Mouse (Mus musculus): ENCODE data around the gene Tmem44. TPM values are rescaled to one million over a fixed set of nuclear protein-coding genes. Genes with fewer than 3 reads are reported as not detected.

The Tmem44 gene
- polyA plus RNA-seq, 1 experiment = 3.0 TPM

- H3K36me3 ChIP-seq (ENCODE audit: control insufficient read depth, insufficient read depth, low read length) = peaks cover 69% of the 10 kb centered on the region
- 74% methylated on average over 4 of the region's 4 CpGs for WGBS
- no peaks in the 10 kb centered on the region for H3K4me1 ChIP-seq (ENCODE audit: control insufficient read depth, insufficient read depth, insufficient read length, low read length)
- TF ChIP-seq POLR2A (IDR thresholded peaks at IDR 0.05; ENCODE audit: low read depth, low read length) (no peak), CTCF (IDR thresholded peaks at IDR 0.05; ENCODE audit: extremely low read depth, insufficient read length, insufficient replicate concordance, low read depth, low read length) (no peak)
- no peaks in the 10 kb centered on the region for H3K27me3 ChIP-seq (ENCODE audit: control insufficient read depth, insufficient read depth, low read length)
- no peak overlapping the region for H3K4me3 ChIP-seq (ENCODE audit: low read depth, low read length)
- no peak overlapping the region for H3K27ac ChIP-seq (ENCODE audit: insufficient read depth, low read depth, low read length)
These were observed 21.6 kb upstream of the Tmem44 start for GRCm38 (mm10) chr16:30572239-30572638.

- H3K4me3 ChIP-seq (ENCODE audit: low read depth, low read length) = no peak overlapping the region
- H3K4me1 ChIP-seq (ENCODE audit: control insufficient read depth, insufficient read depth, insufficient read length, low read length) = no peaks in the 10 kb centered on the region
- H3K27me3 ChIP-seq (ENCODE audit: control insufficient read depth, insufficient read depth, low read length) = no peaks in the 10 kb centered on the region
- 89% methylated on average over 5 of the region's 5 CpGs for WGBS
- H3K36me3 ChIP-seq (ENCODE audit: control insufficient read depth, insufficient read depth, low read length) = peaks cover 69% of the 10 kb centered on the region
- no peak for TF ChIP-seq POLR2A (IDR thresholded peaks at IDR 0.05; ENCODE audit: low read depth, low read length)
- no peak for TF ChIP-seq CTCF (IDR thresholded peaks at IDR 0.05; ENCODE audit: extremely low read depth, insufficient read length, insufficient replicate concordance, low read depth, low read length)
- no peak overlapping the region for H3K27ac ChIP-seq (ENCODE audit: insufficient read depth, low read depth, low read length)
These were observed 20.7 kb upstream of the Tmem44 start for GRCm38 (mm10) chr16:30571378-30571777.

GRCm38 (mm10) chr16:30570173-30570572 is 19.5 kb upstream of the Tmem44 start:
- Histone ChIP-seq H3K27me3 (ENCODE audit: control insufficient read depth, insufficient read depth, low read length) (no peaks in the 10 kb centered on the region), H3K36me3 (ENCODE audit: control insufficient read depth, insufficient read depth, low read length) (peaks cover 70% of the 10 kb centered on the region), H3K4me1 (ENCODE audit: control insufficient read depth, insufficient read depth, insufficient read length, low read length) (no peaks in the 10 kb centered on the region), H3K27ac (ENCODE audit: insufficient read depth, low read depth, low read length) (no peak overlapping the region), H3K4me3 (ENCODE audit: low read depth, low read length) (no peak overlapping the region)
- no peak for TF ChIP-seq CTCF (IDR thresholded peaks at IDR 0.05; ENCODE audit: extremely low read depth, insufficient read length, insufficient replicate concordance, low read depth, low read length)
- no peak for TF ChIP-seq POLR2A (IDR thresholded peaks at IDR 0.05; ENCODE audit: low read depth, low read length)
- WGBS = 97% methylated on average over 4 of the region's 4 CpGs

- peaks cover 72% of the 10 kb centered on the region for H3K36me3 ChIP-seq (ENCODE audit: control insufficient read depth, insufficient read depth, low read length)
- H3K27ac ChIP-seq (ENCODE audit: insufficient read depth, low read depth, low read length) = no peak overlapping the region
- WGBS = 72% methylated on average over 6 of the region's 6 CpGs
- H3K27me3 ChIP-seq (ENCODE audit: control insufficient read depth, insufficient read depth, low read length) = no peaks in the 10 kb centered on the region
- TF ChIP-seq CTCF (IDR thresholded peaks at IDR 0.05; ENCODE audit: extremely low read depth, insufficient read length, insufficient replicate concordance, low read depth, low read length) = no peak
- no peak for TF ChIP-seq POLR2A (IDR thresholded peaks at IDR 0.05; ENCODE audit: low read depth, low read length)
- no peaks in the 10 kb centered on the region for H3K4me1 ChIP-seq (ENCODE audit: control insufficient read depth, insufficient read depth, insufficient read length, low read length)
- no peak overlapping the region for H3K4me3 ChIP-seq (ENCODE audit: low read depth, low read length)
These were observed 15.0 kb upstream of the Tmem44 start for GRCm38 (mm10) chr16:30565631-30566030.

- no peaks in the 10 kb centered on the region for H3K4me1 ChIP-seq (ENCODE audit: control insufficient read depth, insufficient read depth, insufficient read length, low read length)
- TF ChIP-seq CTCF (IDR thresholded peaks at IDR 0.05; ENCODE audit: extremely low read depth, insufficient read length, insufficient replicate concordance, low read depth, low read length) (no peak), POLR2A (IDR thresholded peaks at IDR 0.05; ENCODE audit: low read depth, low read length) (no peak)
- H3K27me3 ChIP-seq (ENCODE audit: control insufficient read depth, insufficient read depth, low read length) = no peaks in the 10 kb centered on the region
- no peak overlapping the region for H3K4me3 ChIP-seq (ENCODE audit: low read depth, low read length)
- no peak overlapping the region for H3K27ac ChIP-seq (ENCODE audit: insufficient read depth, low read depth, low read length)
- peaks cover 48% of the 10 kb centered on the region for H3K36me3 ChIP-seq (ENCODE audit: control insufficient read depth, insufficient read depth, low read length)
- 93% methylated on average over 4 of the region's 4 CpGs for WGBS
These were observed 10.0 kb upstream of the Tmem44 start for GRCm38 (mm10) chr16:30560601-30561000.

- no peaks in the 10 kb centered on the region for H3K4me1 ChIP-seq (ENCODE audit: control insufficient read depth, insufficient read depth, insufficient read length, low read length)
- 56% methylated on average over 5 of the region's 5 CpGs for WGBS
- no peaks in the 10 kb centered on the region for H3K27me3 ChIP-seq (ENCODE audit: control insufficient read depth, insufficient read depth, low read length)
These were observed 8.8 kb upstream of the Tmem44 start for GRCm38 (mm10) chr16:30559312-30559992.

GRCm38 (mm10) chr16:30554109-30554508 is 3.5 kb upstream of the Tmem44 start:
- H3K4me3 ChIP-seq (ENCODE audit: low read depth, low read length) = no peak overlapping the region
- no peak overlapping the region for H3K27ac ChIP-seq (ENCODE audit: insufficient read depth, low read depth, low read length)
- H3K36me3 ChIP-seq (ENCODE audit: control insufficient read depth, insufficient read depth, low read length) = peaks cover 3% of the 10 kb centered on the region
- WGBS = 98% methylated on average over 8 of the region's 8 CpGs
- H3K4me1 ChIP-seq (ENCODE audit: control insufficient read depth, insufficient read depth, insufficient read length, low read length) = peaks cover 6% of the 10 kb centered on the region
- no peaks in the 10 kb centered on the region for H3K27me3 ChIP-seq (ENCODE audit: control insufficient read depth, insufficient read depth, low read length)
- no peak for TF ChIP-seq POLR2A (IDR thresholded peaks at IDR 0.05; ENCODE audit: low read depth, low read length)
- no peak for TF ChIP-seq CTCF (IDR thresholded peaks at IDR 0.05; ENCODE audit: extremely low read depth, insufficient read length, insufficient replicate concordance, low read depth, low read length)

More at GRCm38 (mm10) chr16:30559312-30559992, 8.8 kb upstream of the Tmem44 start:
- no peak overlapping the region for H3K4me3 ChIP-seq (ENCODE audit: low read depth, low read length)
- no peak overlapping the region for H3K27ac ChIP-seq (ENCODE audit: insufficient read depth, low read depth, low read length)
- TF ChIP-seq CTCF (IDR thresholded peaks at IDR 0.05; ENCODE audit: extremely low read depth, insufficient read length, insufficient replicate concordance, low read depth, low read length) = no peak
- no peak for TF ChIP-seq POLR2A (IDR thresholded peaks at IDR 0.05; ENCODE audit: low read depth, low read length)
- peaks cover 38% of the 10 kb centered on the region for H3K36me3 ChIP-seq (ENCODE audit: control insufficient read depth, insufficient read depth, low read length)

Measured in small intestine, adult 2 months (tissue).